Comparison of ENCODE assay signal across 9 mouse cellular contexts in the genomic region with DNA sequence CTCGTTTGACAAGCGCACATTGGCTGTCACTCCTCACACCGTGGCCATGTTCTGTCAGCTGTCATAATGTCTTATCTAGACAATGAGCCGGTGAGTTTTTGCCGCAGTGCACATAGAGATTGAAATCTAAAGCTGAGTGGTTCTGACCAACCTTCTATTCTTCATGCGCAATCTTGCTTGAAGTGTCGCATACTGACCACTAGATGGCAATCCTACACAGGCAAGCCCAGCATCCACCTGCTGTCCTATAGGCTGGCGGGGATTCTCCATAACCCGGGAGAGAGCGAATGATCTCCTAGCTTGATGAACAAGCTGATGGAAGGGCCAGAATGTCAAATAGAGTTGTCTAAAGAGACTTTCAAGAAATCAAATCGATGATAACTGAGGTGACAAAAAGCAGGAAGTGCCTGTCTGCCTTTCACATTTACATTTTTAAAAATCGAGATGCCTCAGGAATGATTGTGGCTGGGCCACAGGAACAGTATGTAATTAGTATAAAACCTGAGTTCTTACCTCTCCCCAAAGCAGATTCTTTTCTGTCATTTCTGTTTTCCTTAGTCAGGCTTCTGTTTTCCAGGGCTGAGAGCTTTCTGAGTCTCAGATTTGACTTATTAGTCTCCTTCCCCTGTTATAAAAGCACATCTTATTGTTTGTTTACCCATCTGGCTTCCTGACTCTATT.
A peak's percentile ranks its signal among the peaks of the same experiment; 100 is the strongest.
DNase-seq lines count a peak whose midpoint lies in the region; ATAC-seq and TF ChIP-seq lines count a peak whose summit lies in the region.
"Had no signal": no experiment of that assay in that cellular context is flagged by ENCODE, and none has a peak within 500 bp of the region (broad histone marks: within the 10 kb centered on the region; RNA-seq: fewer than 3 reads in every experiment).

No protein-coding gene starts in this region.

- DNase-seq in thymus, adult 2 months: peak; percentile 13
- DNase-seq in thymus, adult 18-20 months: no peak
- DNase-seq in cerebellum, adult 11 months: peak; percentile 37
- peak; percentile 5 for DNase-seq in kidney, adult 11 months
- DNase-seq in left cerebral cortex, postnatal 14 days (ENCODE audit: low spot score in 2 of 2): peak; percentile 80 to 84
- DNase-seq in testis, postnatal 10 days (ENCODE audit: low spot score): peak; percentile 50

- TF ChIP-seq CTCF in thymus, adult 2 months (IDR thresholded peaks at IDR 0.05; ENCODE audit: borderline replicate concordance, control insufficient read depth, extremely low read depth, insufficient read depth, low read length, poor library complexity): no peak

- ATAC-seq in forebrain, embryonic 16.5 days: peak; percentile 90
- ATAC-seq in midbrain, embryonic 16.5 days: peak; percentile 93

- H3K4me3 ChIP-seq in thymus, adult 2 months (ENCODE audit: control insufficient read depth, insufficient read depth, low read length): no peak overlapping the region
- H3K4me3 ChIP-seq in forebrain, embryonic 16.5 days (replicated peaks; ENCODE audit: low read length): no peak overlapping the region
- H3K4me3 ChIP-seq in midbrain, embryonic 16.5 days (ENCODE audit: low read depth, low read length): no peak overlapping the region
- H3K4me3 ChIP-seq: embryonic facial prominence, embryonic 13.5 days had no signal

- H3K36me3 ChIP-seq in thymus, adult 2 months (ENCODE audit: control insufficient read depth, insufficient read depth, low read length): no peaks in the 10 kb centered on the region
- H3K36me3 ChIP-seq in forebrain, embryonic 16.5 days (ENCODE audit: control insufficient read depth, insufficient read depth): no peaks in the 10 kb centered on the region
- no peaks in the 10 kb centered on the region for H3K36me3 ChIP-seq in midbrain, embryonic 16.5 days (ENCODE audit: control insufficient read depth, insufficient read depth, low read length)
- H3K36me3 ChIP-seq: embryonic facial prominence, embryonic 13.5 days had no signal

- WGBS in thymus, adult 2 months: 19% methylated on average over 12 of the region's 12 CpGs
- 18% methylated on average over 12 of the region's 12 CpGs for WGBS in forebrain, embryonic 16.5 days
- 17% methylated on average over 12 of the region's 12 CpGs for WGBS in midbrain, embryonic 16.5 days

- H3K27ac ChIP-seq in thymus, adult 2 months (ENCODE audit: control insufficient read depth, insufficient read depth, low read length): no peak overlapping the region
- no peak overlapping the region for H3K27ac ChIP-seq in forebrain, embryonic 16.5 days (ENCODE audit: low read length)
- H3K27ac ChIP-seq in midbrain, embryonic 16.5 days (ENCODE audit: low read length): no peak overlapping the region; the same call in 1 of the 2 replicates
- H3K27ac ChIP-seq: embryonic facial prominence, embryonic 13.5 days had no signal

- no peak for TF ChIP-seq POLR2A in thymus, adult 2 months (IDR thresholded peaks at IDR 0.05; ENCODE audit: control insufficient read depth, extremely low read depth, insufficient read depth, low read length, poor library complexity)

- no peak overlapping the region for H3K9ac ChIP-seq in forebrain, embryonic 16.5 days (replicated peaks; ENCODE audit: low read depth, low read length)
- no peak overlapping the region for H3K9ac ChIP-seq in midbrain, embryonic 16.5 days (ENCODE audit: low read depth, low read length)
- H3K9ac ChIP-seq: embryonic facial prominence, embryonic 13.5 days had no signal

- H3K4me1 ChIP-seq in thymus, adult 2 months (replicated peaks; ENCODE audit: control insufficient read depth, insufficient read depth, low read length): no peaks in the 10 kb centered on the region
- H3K4me1 ChIP-seq in forebrain, embryonic 16.5 days (replicated peaks; ENCODE audit: control insufficient read depth, insufficient read depth, low read length): peaks cover 15% of the 10 kb centered on the region
- peaks cover 13% of the 10 kb centered on the region for H3K4me1 ChIP-seq in midbrain, embryonic 16.5 days (ENCODE audit: control insufficient read depth, insufficient read depth, low read length)
- H3K4me1 ChIP-seq: embryonic facial prominence, embryonic 13.5 days had no signal

- H3K27me3 ChIP-seq in thymus, adult 2 months (ENCODE audit: control insufficient read depth, insufficient read depth, low read length): no peaks in the 10 kb centered on the region
- no peaks in the 10 kb centered on the region for H3K27me3 ChIP-seq in forebrain, embryonic 16.5 days (replicated peaks; ENCODE audit: control insufficient read depth, insufficient read depth, low read length)
- H3K27me3 ChIP-seq in midbrain, embryonic 16.5 days (ENCODE audit: control insufficient read depth, insufficient read depth, low read depth, low read length): no peaks in the 10 kb centered on the region
- H3K27me3 ChIP-seq: embryonic facial prominence, embryonic 13.5 days had no signal

- no peaks in the 10 kb centered on the region for H3K9me3 ChIP-seq in forebrain, embryonic 16.5 days (ENCODE audit: control insufficient read depth, low read length)
- H3K9me3 ChIP-seq in midbrain, embryonic 16.5 days (replicated peaks; ENCODE audit: control insufficient read depth, low read length, poor library complexity, severe bottlenecking): no peaks in the 10 kb centered on the region
- H3K9me3 ChIP-seq: embryonic facial prominence, embryonic 13.5 days had no signal

- intact Hi-C loops in left cerebral cortex, postnatal 14 days (cut with DNase I): no loop called here

- H3K4me2 ChIP-seq in forebrain, embryonic 16.5 days (ENCODE audit: low read length): peak overlapping the region; percentile 36
- peak overlapping the region; percentile 12; the same call in 1 of the 2 replicates for H3K4me2 ChIP-seq in midbrain, embryonic 16.5 days (ENCODE audit: low read length)
- H3K4me2 ChIP-seq: embryonic facial prominence, embryonic 13.5 days had no signal

Comparison
In these comparisons a context has a peak if more than half of its experiments do, and no peak if none do; other contexts are left out.
1. DNase-seq: peak in thymus, adult 2 months (single experiment), cerebellum, adult 11 months (single experiment), kidney, adult 11 months (single experiment), left cerebral cortex, postnatal 14 days (2 of 2) and testis, postnatal 10 days (single experiment); none in thymus, adult 18-20 months (0 of 2).